Mouse (Mus musculus) thymus, adult 2 months (tissue): ENCODE results near the gene Chrm1.

Source experiments
- CTCF ChIP-seq: fragments of 200-500 bp; IDR thresholded peaks from 2 replicates; pipeline ENCODE4 v1.5.1; 2012; ENCODE audit warnings: mild to moderate bottlenecking, control low read depth, low read length, moderate library complexity, borderline replicate concordance; ENCODE audit not compliant: control insufficient read depth, poor library complexity, insufficient read depth; ENCODE audit errors: extremely low read depth
- POLR2A ChIP-seq: fragments of 200-500 bp; IDR thresholded peaks from 2 replicates; pipeline ENCODE4 v1.6.1; 2012; ENCODE audit warnings: mild to moderate bottlenecking, low read length, control low read depth, moderate library complexity; ENCODE audit not compliant: control insufficient read depth, poor library complexity, insufficient read depth; ENCODE audit errors: extremely low read depth

DNA sequence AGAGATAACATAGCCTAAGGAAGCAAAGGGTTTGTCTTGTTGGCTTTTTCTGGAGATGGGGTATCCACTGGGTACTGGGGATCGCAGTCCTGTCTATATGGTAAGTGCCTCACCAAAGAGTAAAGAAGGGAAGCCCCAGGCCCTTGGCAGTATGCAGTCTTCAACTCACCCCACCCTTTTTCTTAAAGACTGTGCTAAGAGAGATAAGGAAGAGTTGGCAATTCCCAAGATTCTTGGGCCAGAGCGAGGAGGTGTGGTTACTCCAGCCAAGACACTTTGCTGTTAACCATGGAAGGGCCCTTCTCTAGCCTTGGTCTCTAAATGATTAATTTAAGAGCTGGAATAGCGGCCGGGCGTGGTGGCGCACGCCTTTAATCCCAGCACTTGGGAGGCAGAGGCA, 43.3 kb downstream of the Chrm1 start:
- TF ChIP-seq POLR2A = no peak
- TF ChIP-seq CTCF = no peak
